Mouse (Mus musculus) gastrocnemius, postnatal 25 days (tissue): ENCODE measurements around the gene Nit1. TPM values are rescaled to one million over a fixed set of nuclear protein-coding genes. Genes with fewer than 3 reads are reported as not detected.

Source experiments
- DNase-seq: peaks from one replicate; pipeline ENCODE4 v3.0.0; 2022
- long read RNA-seq, 2 experiments: library from polyadenylated mRNA; stranded (forward); transcript quantifications; one replicate each; pipeline ENCODE4 v2.0.0; 2021
- total RNA-seq, 2 experiments: library from RNA; stranded (reverse); gene quantifications; 1 replicate in 1 of 2; 2 replicates in 1 of 2; pipeline ENCODE4 v1.2.3; 2021

Gene Nit1
- 10 to 100 TPM; 21.8 to 21.9 TPM for total RNA-seq
- long read RNA-seq, experiment 1, transcript Nit1-202 (7 exons, 1,335 nt) = major isoform, 5 of 70 reads
- long read RNA-seq, experiment 1, transcript Nit1-201 (7 exons, 3,041 nt) = major isoform, 5 of 70 reads
- long read RNA-seq, experiment 1, partial matches to known transcripts = 1 of 70 reads
- long read RNA-seq, experiment 1, other reads (novel, unspliced or antisense) = 59 of 70 reads
- long read RNA-seq, experiment 2, transcript Nit1-202 (7 exons, 1,335 nt) = major isoform, 9 of 51 reads
- long read RNA-seq, experiment 2, partial matches to known transcripts = 0 of 51 reads
- long read RNA-seq, experiment 2, other reads (novel, unspliced or antisense) = 38 of 51 reads

GRCm38 (mm10) chr1:171345225-171346094 lies at the start of gene Nit1, which contains the start of gene Pfdn2:
Gene Nit1 (minus strand): TSS chr1:171345646.
Gene Pfdn2 (plus strand): TSS chr1:171345670.
- DNase-seq = peak; percentile 88

DNA sequence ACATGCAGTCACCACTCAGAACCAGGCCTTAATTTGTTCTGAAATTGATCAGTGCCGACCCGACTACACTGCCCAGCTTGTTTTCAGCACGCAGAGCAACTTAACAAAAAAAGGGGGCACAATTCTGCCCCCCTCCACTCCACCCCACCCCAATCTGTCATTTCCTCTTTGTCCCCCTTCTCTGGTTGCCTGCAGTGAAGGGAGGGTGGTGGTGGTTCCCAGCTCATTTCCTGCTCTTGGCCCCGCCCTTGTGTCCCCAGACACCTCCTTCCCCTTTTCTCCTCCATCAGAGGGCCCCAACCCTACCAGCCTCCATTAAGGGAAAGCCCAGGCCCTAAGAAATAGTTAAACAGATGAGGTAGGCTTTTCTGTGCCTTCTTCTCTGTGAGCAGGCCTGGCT lies 44.7 kb upstream of the Nit1 start:
- peak; percentile 40 for DNase-seq

DNA sequence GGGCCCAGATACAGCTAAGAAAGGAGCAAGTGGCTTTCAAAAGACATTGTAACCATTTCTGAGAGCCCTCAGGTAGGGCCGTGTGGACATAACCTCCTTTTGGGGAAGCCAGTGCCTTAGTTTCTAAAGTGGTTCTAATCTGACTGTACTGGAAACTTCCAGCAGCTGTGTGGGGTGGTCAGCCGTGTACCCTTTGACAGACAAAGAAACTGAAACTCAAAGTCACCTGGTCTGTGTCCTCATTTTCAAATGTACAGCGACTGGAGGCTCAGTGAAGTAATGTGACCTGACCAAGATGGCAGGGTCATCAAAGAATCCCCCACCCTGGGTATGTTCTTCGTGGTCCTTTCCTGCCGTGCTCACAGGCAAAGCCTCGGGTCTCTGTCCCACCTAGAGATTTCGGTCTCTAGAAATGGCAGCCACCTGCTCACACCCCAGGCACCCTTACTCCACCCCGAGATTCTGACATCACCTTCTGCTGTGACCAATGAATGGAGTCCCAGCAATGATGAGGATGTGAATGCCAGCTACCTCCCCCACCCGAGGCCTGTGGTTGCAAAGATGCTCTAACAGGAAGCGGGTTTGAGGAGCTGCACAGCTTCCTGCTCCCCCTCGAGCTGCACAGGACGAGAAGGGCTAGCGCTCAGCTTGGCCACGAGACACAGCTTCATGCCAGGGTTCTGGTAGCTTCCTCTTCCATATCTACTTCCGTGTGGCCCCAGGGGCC lies 43.1 kb upstream of the Nit1 start, which contains the start of gene Arhgap30:
Arhgap30 (plus strand) TSS at position 579 of the 727 bp plus-strand sequence.
- DNase-seq = peak; percentile 61

DNA sequence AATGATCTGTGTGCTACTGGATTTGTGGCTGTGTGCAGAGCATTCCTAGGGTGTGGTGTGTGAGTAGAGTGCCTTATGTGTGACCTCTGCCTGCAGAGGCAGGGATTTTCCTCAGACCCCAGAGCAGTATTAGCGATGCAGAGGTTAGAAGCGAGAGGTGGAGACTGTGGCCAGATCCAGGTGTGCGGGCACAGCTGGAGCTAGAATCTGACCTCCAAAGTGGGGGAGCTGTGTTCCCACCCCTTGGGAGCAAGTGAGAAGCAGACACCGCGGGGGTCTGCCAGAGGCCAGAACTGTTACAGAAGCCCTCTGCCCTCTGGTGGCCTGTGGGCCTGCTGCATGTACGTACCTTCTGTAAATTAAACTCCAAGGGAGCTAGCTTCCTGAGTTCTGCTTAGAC lies 41.7 kb upstream of the Nit1 start:
- no peak for DNase-seq

- DNase-seq = no peak
These were observed 39.7 kb upstream of the Nit1 start for GRCm38 (mm10) chr1:171385171-171385570.

GRCm38 (mm10) chr1:171384361-171384760 lies 38.9 kb upstream of the Nit1 start:
- DNase-seq = no peak

- no peak for DNase-seq
These were observed 36.7 kb upstream of the Nit1 start for GRCm38 (mm10) chr1:171382096-171382620.

GRCm38 (mm10) chr1:171379935-171380599 lies 34.6 kb upstream of the Nit1 start:
- DNase-seq = peak; percentile 68

DNA sequence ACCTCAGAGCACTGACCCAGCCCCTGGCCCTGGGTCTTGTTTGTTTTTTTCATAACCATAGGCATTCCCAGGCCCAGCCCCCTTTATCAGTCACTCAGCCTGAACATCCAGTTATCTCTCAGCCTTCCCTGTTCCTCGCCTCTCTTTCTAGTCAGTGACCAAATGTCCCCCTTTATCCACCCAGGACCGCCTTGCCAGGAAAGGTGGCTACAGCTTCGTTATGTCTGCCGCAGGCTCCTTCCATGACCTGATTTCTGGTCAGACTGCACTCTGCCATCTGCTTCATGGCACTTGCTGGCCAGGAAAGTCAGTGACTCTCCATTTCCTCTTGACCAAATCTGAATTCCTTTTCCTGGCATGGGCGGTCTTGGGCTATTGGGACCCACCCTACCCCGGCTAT lies 32.9 kb upstream of the Nit1 start:
- DNase-seq = no peak

- DNase-seq = no peak
These were observed 30.2 kb upstream of the Nit1 start for GRCm38 (mm10) chr1:171375646-171376097.

DNA sequence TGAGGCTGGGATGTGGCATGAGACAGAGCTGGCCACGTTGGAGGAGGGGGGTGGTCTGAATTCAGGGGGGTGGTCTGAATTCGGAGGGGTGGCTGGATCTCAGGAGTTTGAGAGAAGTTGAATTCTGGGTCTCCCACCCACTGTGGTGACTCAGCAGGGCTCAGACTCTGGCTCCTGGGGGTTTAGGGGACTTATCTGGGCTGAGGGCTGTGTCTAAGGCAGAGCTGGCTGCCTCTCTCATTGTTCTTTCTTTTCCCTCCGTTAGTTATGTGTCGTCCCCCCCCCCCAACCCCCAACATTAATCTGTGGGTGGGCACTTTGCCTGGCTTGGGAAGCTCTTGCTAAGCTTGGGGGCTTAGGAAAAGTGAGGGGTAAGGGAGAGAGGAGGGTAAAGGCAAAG lies 28.5 kb upstream of the Nit1 start:
- DNase-seq = no peak

GRCm38 (mm10) chr1:171372880-171373279 lies 27.4 kb upstream of the Nit1 start:
- no peak for DNase-seq

DNA sequence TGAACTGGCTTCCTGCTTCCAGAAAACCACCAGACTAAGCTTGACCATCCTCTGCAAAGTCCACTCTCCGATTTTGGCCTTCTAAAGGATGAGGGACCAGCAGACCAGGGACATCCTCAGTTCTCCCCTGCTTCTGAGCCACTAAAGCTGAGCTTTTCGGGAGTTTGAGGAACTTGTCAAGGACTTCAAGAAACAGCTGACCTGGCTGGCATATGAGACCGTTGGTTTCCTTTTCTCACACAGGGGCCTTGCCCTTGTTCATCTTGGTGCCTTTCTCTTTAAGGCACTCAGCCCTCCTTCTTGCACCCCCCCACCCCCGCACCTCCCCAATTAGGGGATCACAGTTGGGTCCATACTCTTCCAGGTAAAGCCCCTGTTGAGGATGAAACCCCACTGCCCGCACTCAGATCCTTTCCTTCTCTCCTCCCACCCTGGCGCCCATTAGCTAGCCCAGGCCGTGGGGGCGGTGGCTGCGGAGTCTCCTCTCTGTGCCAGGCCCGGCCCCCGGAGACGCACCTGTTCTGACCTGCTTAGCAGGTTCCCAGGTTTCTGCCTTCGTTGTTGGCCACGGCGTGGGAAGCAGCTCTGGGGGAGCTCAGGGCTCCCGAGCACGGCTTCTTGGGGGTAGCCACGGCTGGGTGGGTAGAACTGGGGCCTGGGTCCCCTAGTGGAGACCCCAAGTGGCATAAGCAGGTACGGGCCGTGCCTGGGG lies 24.6 kb upstream of the Nit1 start, which contains the start of gene Nectin4:
Nectin4 (plus strand) TSS at position 255 of the 712 bp plus-strand sequence.
- no peak for DNase-seq

- DNase-seq = no peak
These were observed 20.5 kb upstream of the Nit1 start for GRCm38 (mm10) chr1:171365934-171366333.

GRCm38 (mm10) chr1:171361106-171362103 lies 16.0 kb upstream of the Nit1 start:
- peak; percentile 37 for DNase-seq

DNA sequence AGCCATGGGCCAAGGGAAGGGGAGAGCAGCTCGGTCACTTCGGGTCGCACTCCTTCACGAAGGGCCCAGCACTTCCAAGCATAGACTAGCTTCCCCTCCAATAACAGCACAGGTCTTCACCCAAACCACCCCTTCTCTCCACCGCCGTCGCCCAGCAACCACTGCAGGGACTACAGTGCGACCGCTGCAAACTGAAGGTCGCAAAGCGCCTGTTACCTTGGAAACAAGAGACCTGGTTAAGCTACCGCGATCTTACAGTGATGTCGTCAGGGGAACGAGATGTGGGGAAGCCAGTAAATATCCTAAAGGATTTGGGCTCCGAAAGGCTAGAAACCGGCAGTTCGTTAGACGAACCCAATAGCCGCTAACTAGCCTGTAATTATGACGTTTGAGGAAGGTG lies 15.2 kb upstream of the Nit1 start, which contains the start of gene Klhdc9:
Klhdc9 (minus strand) TSS at position 143 of the 400 bp plus-strand sequence.
- DNase-seq = peak; percentile 77

DNA sequence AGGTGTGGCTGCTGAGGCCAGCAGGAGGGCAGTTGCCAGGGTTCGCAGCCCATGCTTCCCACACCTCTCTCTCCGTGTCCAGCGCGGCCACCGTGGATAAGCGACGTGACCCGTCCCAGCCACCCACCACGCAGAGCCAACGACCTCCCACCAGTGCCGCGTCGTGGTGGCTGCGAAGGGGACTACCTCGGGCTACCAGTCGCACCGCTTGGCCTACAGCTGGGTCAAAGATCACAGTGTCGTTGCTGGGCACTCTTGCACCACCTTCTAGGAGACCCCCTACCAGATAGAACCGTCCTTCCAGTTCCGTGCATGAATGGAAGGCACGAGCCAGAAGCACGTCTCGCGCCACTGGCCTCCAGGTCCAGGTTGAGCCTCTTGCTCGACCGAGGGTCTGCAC lies 14.8 kb upstream of the Nit1 start:
- no peak for DNase-seq

GRCm38 (mm10) chr1:171358421-171358820 lies 13.0 kb upstream of the Nit1 start:
- DNase-seq = no peak

GRCm38 (mm10) chr1:171356814-171357213 lies 11.4 kb upstream of the Nit1 start:
- DNase-seq = no peak
